Mouse (Mus musculus) forebrain, postnatal 0 days (tissue): ENCODE data around the gene Zfp879. TPM values are rescaled to one million over a fixed set of nuclear protein-coding genes. Genes with fewer than 3 reads are reported as not detected.

Experiments used
- ATAC-seq: fragments of 200-750 bp; cut with Nextera tagmentation; 2 replicates; pipeline ENCODE4 v1.8.0; 2017; ENCODE audit warnings: mild to moderate bottlenecking, moderate library complexity
- DNase-seq: peaks from one replicate; pipeline ENCODE4 v3.0.0-alpha.2; 2015
- H3K27ac ChIP-seq: fragments of 300-500 bp; sonication (generic); 2 replicates; pipeline ENCODE4 v1.5.1; 2014; ENCODE audit warnings: low read depth, mild to moderate bottlenecking, antibody characterized with exemption, low read length, moderate library complexity, mixed read lengths
- H3K27me3 ChIP-seq: fragments of 300-500 bp; sonication (generic); 2 replicates; pipeline ENCODE4 v1.6.1; 2014; ENCODE audit warnings: mild to moderate bottlenecking, low read length, mixed read lengths; ENCODE audit not compliant: insufficient read depth
- H3K36me3 ChIP-seq: fragments of 300-500 bp; sonication (generic); 2 replicates; pipeline ENCODE4 v1.6.1; 2014; ENCODE audit warnings: mild to moderate bottlenecking, moderate library complexity; ENCODE audit not compliant: insufficient read depth
- H3K4me1 ChIP-seq: fragments of 300-500 bp; sonication (generic); 2 replicates; pipeline ENCODE4 v1.6.1; 2014; ENCODE audit warnings: antibody characterized with exemption; ENCODE audit not compliant: insufficient read depth
- H3K4me2 ChIP-seq: fragments of 300-500 bp; sonication (generic); 2 replicates; pipeline ENCODE4 v1.6.1; 2014; ENCODE audit warnings: low read depth, mild to moderate bottlenecking, moderate library complexity
- H3K4me3 ChIP-seq: fragments of 300-500 bp; sonication (generic); 2 replicates; pipeline ENCODE4 v1.5.1; 2014; ENCODE audit warnings: low read depth, low read length, mixed read lengths
- H3K9ac ChIP-seq: fragments of 300-500 bp; sonication (generic); 2 replicates; pipeline ENCODE4 v1.6.1; 2014; ENCODE audit warnings: mild to moderate bottlenecking
- H3K9me3 ChIP-seq: fragments of 300-500 bp; sonication (generic); 2 replicates; pipeline ENCODE4 v1.6.1; 2016; ENCODE audit warnings: low read length
- CTCF ChIP-seq: sonication (generic); IDR thresholded peaks from 2 replicates; pipeline ENCODE4 v1.5.1; 2016; ENCODE audit warnings: antibody characterized with exemption, control low read depth, low read depth
- WGBS: fragments of 180-500 bp; shearing (Covaris S2); extraction: QIAGEN DNeasy Blood & Tissue Kit; methylation state at CpG from one replicate; pipeline ENCODE4 v1.1.7; 2014; 5-methylcytosine and 5-hydroxymethylcytosine counted together
- polyA plus RNA-seq: library from polyadenylated mRNA; unstranded; fragments of >200 nt; fragmentation: Nextera tagmentation; extraction: Ambion mirVana; gene quantifications from 2 replicates; pipeline ENCODE4 v1.2.1, GENCODE M21; 2015
- total RNA-seq: library from RNA; depleted of rRNA; stranded (reverse); fragments of >200 nt; gene quantifications from 2 replicates; pipeline ENCODE4 v1.2.3, GENCODE M21; 2014

Zfp879 gene
- total and polyA plus RNA-seq, 2 experiments from 2014 or later, result 1.6 to 5.9 TPM

DNA sequence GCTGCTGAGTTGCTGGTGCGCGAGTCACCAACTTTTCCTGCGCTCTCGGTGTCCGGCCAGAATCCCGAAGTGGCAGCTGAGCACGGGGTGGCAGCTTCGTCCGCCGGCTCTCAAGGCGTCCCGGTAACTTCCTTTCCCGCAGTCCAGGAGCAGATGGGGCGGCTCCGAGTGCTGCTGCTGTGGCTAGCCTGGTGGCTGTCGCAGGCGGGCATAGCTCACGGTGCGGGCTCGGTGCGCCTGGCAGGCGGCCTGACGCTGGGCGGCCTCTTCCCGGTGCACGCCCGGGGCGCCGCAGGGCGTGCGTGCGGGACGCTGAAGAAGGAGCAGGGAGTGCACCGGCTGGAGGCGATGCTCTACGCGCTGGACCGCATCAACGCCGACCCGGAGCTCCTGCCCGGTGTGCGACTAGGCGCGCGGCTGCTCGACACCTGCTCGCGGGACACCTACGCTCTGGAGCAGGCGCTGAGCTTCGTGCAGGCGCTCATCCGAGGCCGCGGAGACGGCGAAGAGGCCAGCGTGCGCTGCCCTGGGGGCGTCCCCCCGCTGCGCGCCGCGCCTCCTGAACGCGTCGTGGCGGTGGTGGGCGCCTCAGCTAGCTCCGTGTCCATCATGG, 9.7 kb upstream of the Zfp879 start:
- Histone ChIP-seq H3K27me3 (peaks cover 40% of the 10 kb centered on the region), H3K4me2 (peak overlapping the region; percentile 94), H3K36me3 (no peaks in the 10 kb centered on the region), H3K4me3 (peak overlapping the region; percentile 45), H3K27ac (no peak overlapping the region), H3K9me3 (no peaks in the 10 kb centered on the region), H3K4me1 (no peaks in the 10 kb centered on the region), H3K9ac (peak overlapping the region; percentile 40; the same call in 1 of the 2 replicates)
- ATAC-seq, result peak; percentile 25; the same call in 1 of the 2 replicates
- WGBS, result under 1% methylated on average over 72 of the region's 72 CpGs
- no peak for TF ChIP-seq CTCF
- DNase-seq, result no peak

DNA sequence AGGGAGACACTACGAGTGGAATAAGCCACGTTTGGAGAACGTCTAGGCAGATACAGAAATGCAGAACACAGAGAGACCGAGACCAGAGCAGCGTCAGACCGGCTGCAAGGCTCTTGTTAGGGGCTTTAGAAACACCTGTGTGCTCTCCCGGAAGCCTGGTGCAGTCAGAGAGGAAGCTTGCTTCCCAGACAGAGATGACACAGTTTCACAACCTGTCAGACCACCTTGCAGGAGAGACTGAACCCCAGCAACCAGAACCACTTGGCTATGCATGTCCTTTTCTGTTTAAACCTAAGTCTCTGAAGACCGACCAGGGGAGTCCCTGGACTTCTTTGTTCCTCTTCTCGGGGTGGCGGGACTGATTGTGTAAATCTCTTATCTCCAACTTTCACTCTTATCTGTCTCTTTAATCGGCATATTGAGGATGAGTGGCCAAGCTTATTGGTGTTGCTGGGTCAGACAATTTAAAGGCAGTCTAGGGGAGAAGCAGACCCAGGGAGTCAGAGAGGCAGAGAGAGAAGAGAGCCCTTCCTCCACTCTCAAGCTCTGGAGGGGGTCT, 8.9 kb upstream of the Zfp879 start, which contains the start of gene Grm6:
TSS of gene Grm6 (plus strand) at position 509 of the 559 bp plus-strand sequence.
- ATAC-seq (no peak), DNase-seq (no peak)
- H3K4me3 ChIP-seq, result peak within 1 kb of the TSS; percentile 45
- H3K9me3 ChIP-seq, result no peaks in the 10 kb centered on the region
- H3K27me3 ChIP-seq, result peaks cover 40% of the 10 kb centered on the region
- H3K36me3 ChIP-seq, result no peaks in the 10 kb centered on the region
- no peaks in the 10 kb centered on the region for H3K4me1 ChIP-seq
- peak within 1 kb of the TSS; percentile 40; the same call in 1 of the 2 replicates for H3K9ac ChIP-seq
- WGBS, result under 1% methylated on average over 11 of the region's 11 CpGs
- H3K27ac ChIP-seq, result no peak within 1 kb of the TSS
- no peak for TF ChIP-seq CTCF
- H3K4me2 ChIP-seq, result peak within 1 kb of the TSS; percentile 94

GRCm38 (mm10) chr11:50849310-50849709, 8.0 kb upstream of the Zfp879 start:
- Histone ChIP-seq H3K9me3 (no peaks in the 10 kb centered on the region), H3K4me3 (no peak overlapping the region), H3K27ac (no peak overlapping the region), H3K27me3 (peaks cover 40% of the 10 kb centered on the region), H3K36me3 (no peaks in the 10 kb centered on the region), H3K9ac (no peak overlapping the region), H3K4me2 (no peak overlapping the region), H3K4me1 (no peaks in the 10 kb centered on the region)
- no peak for TF ChIP-seq CTCF
- no peak for ATAC-seq
- DNase-seq, result no peak
- 11% methylated on average over 10 of the region's 10 CpGs for WGBS

DNA sequence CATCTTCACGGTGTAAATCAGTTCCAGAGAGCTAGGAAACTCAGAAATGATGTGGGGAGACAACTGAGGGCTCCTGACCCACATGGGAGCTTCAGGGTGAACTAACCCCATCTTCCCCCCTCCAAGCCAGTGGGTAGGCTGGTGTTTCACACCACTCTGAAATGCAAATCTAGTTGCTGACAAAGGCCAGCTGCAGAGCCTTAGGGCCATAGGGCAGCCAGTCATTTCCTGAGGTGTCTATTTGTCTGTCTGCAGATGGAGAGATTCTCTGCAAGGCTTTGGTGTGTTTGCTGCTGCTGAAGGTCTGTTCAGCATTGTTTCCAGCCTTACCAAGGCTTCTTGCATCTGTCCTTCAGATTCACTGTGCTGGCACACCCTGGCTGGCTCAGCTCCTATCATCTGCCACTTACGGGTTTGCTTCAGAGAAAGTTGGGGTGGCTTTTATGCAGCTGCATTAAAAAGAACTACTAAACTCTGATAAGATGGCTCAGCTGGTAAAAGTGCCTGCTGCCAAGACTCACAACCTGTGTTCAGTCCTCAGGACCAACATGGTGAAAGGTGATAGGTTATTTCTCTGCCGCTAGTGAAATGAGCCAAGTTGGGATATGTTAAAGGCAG, 7.3 kb upstream of the Zfp879 start:
- ATAC-seq (no peak), DNase-seq (no peak)
- WGBS, result 44% methylated on average over 3 of the region's 3 CpGs
- no peaks in the 10 kb centered on the region for H3K36me3 ChIP-seq
- H3K4me1 ChIP-seq, result no peaks in the 10 kb centered on the region
- no peak overlapping the region for H3K4me2 ChIP-seq
- H3K9ac ChIP-seq, result no peak overlapping the region
- H3K27ac ChIP-seq, result no peak overlapping the region
- no peak overlapping the region for H3K4me3 ChIP-seq
- peaks cover 40% of the 10 kb centered on the region for H3K27me3 ChIP-seq
- no peak for TF ChIP-seq CTCF
- H3K9me3 ChIP-seq, result no peaks in the 10 kb centered on the region

DNA sequence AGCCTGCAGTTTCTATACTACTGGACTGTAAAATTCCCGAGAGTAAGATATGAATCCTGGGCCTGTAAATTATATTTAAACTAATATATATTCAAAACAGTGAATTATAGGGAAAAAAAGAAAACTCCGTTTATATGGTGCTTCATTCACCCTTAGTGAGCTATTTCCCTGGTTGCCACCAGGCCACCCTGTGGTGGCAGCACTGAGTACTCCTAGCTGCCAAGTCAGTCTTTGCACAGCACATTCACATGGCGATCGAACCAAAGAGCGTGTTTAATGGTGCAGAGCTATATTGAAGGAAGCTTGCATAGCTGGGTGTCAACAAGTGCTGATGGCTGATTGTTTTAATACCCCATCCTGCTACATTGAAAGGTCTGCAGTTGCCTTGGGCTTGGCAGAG, 5.7 kb upstream of the Zfp879 start:
- TF ChIP-seq CTCF, result peak; percentile 71
- peaks cover 29% of the 10 kb centered on the region for H3K27me3 ChIP-seq
- no peak overlapping the region for H3K9ac ChIP-seq
- DNase-seq (peak; percentile 36), ATAC-seq (peak; percentile 66; the same call in 1 of the 2 replicates)
- H3K27ac ChIP-seq, result no peak overlapping the region
- H3K36me3 ChIP-seq, result no peaks in the 10 kb centered on the region
- H3K4me1 ChIP-seq, result no peaks in the 10 kb centered on the region
- H3K4me3 ChIP-seq, result no peak overlapping the region
- no peak overlapping the region for H3K4me2 ChIP-seq
- no peaks in the 10 kb centered on the region for H3K9me3 ChIP-seq
- 68% methylated on average over 5 of the region's 5 CpGs for WGBS

GRCm38 (mm10) chr11:50845951-50846350, 4.6 kb upstream of the Zfp879 start:
- 90% methylated on average over 3 of the region's 3 CpGs for WGBS
- ATAC-seq (no peak), DNase-seq (no peak)

DNA sequence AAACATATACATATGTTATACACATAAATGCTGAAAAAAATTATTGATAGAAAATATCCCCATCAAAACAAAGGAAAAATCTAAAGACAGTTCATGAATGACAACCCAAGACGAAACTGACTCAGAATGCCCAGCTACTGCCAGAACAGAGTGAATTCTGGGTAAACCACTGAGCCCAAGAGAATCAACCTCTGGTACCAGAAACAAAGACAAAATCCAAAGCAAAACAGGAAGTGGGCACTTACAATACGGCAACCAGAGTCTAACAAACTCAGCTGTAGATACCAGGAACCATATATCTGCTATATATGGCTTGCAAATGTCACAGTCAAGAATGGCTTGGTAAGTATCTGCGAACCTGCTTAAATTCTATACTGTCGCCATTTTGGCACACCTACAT, 5.6 kb downstream of the Zfp879 start:
- Histone ChIP-seq H3K4me1 (peaks cover 4% of the 10 kb centered on the region; the same call in 1 of the 2 replicates), H3K4me2 (no peak overlapping the region), H3K4me3 (no peak overlapping the region), H3K9me3 (no peaks in the 10 kb centered on the region), H3K27me3 (no peaks in the 10 kb centered on the region), H3K27ac (no peak overlapping the region), H3K9ac (no peak overlapping the region), H3K36me3 (peaks cover 17% of the 10 kb centered on the region)
- 86% methylated on average over 4 of the region's 4 CpGs for WGBS
- DNase-seq, result no peak
- no peak for ATAC-seq
- TF ChIP-seq CTCF, result no peak

More at GRCm38 (mm10) chr11:50845951-50846350, 4.6 kb upstream of the Zfp879 start:
- Histone ChIP-seq H3K4me1 (peaks cover under 1% of the 10 kb centered on the region; the same call in 1 of the 2 replicates), H3K36me3 (no peaks in the 10 kb centered on the region), H3K27me3 (peaks cover 18% of the 10 kb centered on the region), H3K27ac (no peak overlapping the region), H3K4me2 (no peak overlapping the region), H3K9ac (no peak overlapping the region), H3K4me3 (no peak overlapping the region), H3K9me3 (no peaks in the 10 kb centered on the region)
- TF ChIP-seq CTCF, result no peak
